Mouse (Mus musculus): Measurements from ENCODE around the gene Doc2g.
"Not testable (repeated sequence)": the region's sequence is repeated elsewhere in the genome, so short reads cannot be mapped to it uniquely, and the experiment has no call there.

Doc2g gene

GRCm38 (mm10) chr19:4003112-4003511 lies at the start of gene Doc2g:
Gene Doc2g (plus strand): TSS chr19:4003313.
- no peak for DNase-seq

- DNase-seq: no peak
These were observed 48.1 kb upstream of the Doc2g start for GRCm38 (mm10) chr19:3955033-3955432.

- DNase-seq: no peak
These were observed 47.3 kb upstream of the Doc2g start for GRCm38 (mm10) chr19:3955804-3956203.

- DNase-seq: not testable (repeated sequence)
These were observed 45.6 kb upstream of the Doc2g start for GRCm38 (mm10) chr19:3957296-3958036.

- no peak for DNase-seq
These were observed 44.6 kb upstream of the Doc2g start, which contains the start of gene Aldh3b3 for GRCm38 (mm10) chr19:3958470-3958869. Gene Aldh3b3 (plus strand): TSS chr19:3958645.

- DNase-seq: no peak
These were observed 44.1 kb upstream of the Doc2g start for GRCm38 (mm10) chr19:3959030-3959429.

GRCm38 (mm10) chr19:3960211-3960610 lies 42.9 kb upstream of the Doc2g start:
- DNase-seq: peak; percentile 20

- DNase-seq: not testable (repeated sequence)
These were observed 41.3 kb upstream of the Doc2g start for GRCm38 (mm10) chr19:3961805-3962204.

- peak; percentile 64 for DNase-seq
These were observed 40.6 kb upstream of the Doc2g start for GRCm38 (mm10) chr19:3962469-3962868.

GRCm38 (mm10) chr19:3964030-3964429 lies 39.1 kb upstream of the Doc2g start:
- no peak for DNase-seq

GRCm38 (mm10) chr19:3966330-3967075 lies 36.6 kb upstream of the Doc2g start:
- no peak for DNase-seq

GRCm38 (mm10) chr19:3967258-3967657 lies 35.9 kb upstream of the Doc2g start:
- no peak for DNase-seq

GRCm38 (mm10) chr19:3972229-3972628 lies 30.9 kb upstream of the Doc2g start, which contains the start of gene Aldh3b2:
Gene Aldh3b2 (plus strand): TSS chr19:3972328.
- DNase-seq: peak; percentile 32

GRCm38 (mm10) chr19:3974608-3975007 lies 28.5 kb upstream of the Doc2g start:
- not testable (repeated sequence) for DNase-seq

GRCm38 (mm10) chr19:3975866-3976265 lies 27.2 kb upstream of the Doc2g start:
- DNase-seq: no peak

GRCm38 (mm10) chr19:3980309-3980708 lies 22.8 kb upstream of the Doc2g start:
- DNase-seq: peak; percentile 90

- no peak for DNase-seq
These were observed 22.2 kb upstream of the Doc2g start for GRCm38 (mm10) chr19:3980917-3981316.

- DNase-seq: no peak
These were observed 19.4 kb upstream of the Doc2g start for GRCm38 (mm10) chr19:3983527-3984200.

- DNase-seq: peak; percentile 34
These were observed 17.8 kb upstream of the Doc2g start for GRCm38 (mm10) chr19:3985261-3985681.

- DNase-seq: peak; percentile 86
These were observed 16.8 kb upstream of the Doc2g start, which contains the start of gene Acy3 for GRCm38 (mm10) chr19:3986334-3986733. Gene Acy3 (plus strand): TSS chr19:3986570.

- no peak for DNase-seq
These were observed 15.0 kb upstream of the Doc2g start for GRCm38 (mm10) chr19:3988066-3988465.

- no peak for DNase-seq
These were observed 14.4 kb upstream of the Doc2g start for GRCm38 (mm10) chr19:3988750-3989149.

- DNase-seq: no peak
These were observed 12.3 kb upstream of the Doc2g start for GRCm38 (mm10) chr19:3990804-3991203.

Measured in lung, postnatal 14 days (tissue).